Mouse (Mus musculus) R1 (cell line): ENCODE measurements around the gene Stim1.
"Not testable (repeated sequence)": the region's sequence is repeated elsewhere in the genome, so short reads cannot be mapped to it uniquely, and the experiment has no call there.

ENCODE experiments used
- DNase-seq: peaks from one replicate; pipeline ENCODE4 v3.0.0-alpha.2; 2018; ENCODE audit warnings: low read depth, low spot score

The Stim1 gene

DNA sequence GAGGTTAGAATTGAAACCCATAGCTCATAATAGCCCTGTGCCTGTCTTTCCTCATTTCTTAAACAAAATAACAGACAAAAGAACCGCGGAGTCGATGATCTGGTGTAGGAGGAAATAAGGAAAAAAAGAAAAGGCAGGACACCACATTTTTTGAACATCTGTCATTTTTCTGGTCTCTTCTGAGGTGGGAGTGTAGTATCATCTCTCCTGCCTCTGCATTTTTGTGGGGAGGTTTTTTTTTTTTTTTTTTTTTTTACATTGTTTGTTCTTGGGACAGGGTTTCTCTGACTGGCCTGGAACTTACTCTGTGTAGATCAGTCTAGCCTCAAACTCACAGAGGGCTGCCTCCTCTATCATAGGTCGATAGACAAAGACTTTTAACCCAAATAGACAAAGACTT, 174.8 kb downstream of the Stim1 start:
- DNase-seq: no peak

- no peak for DNase-seq
These were observed 176.7 kb downstream of the Stim1 start for GRCm38 (mm10) chr7:102444301-102444700.

DNA sequence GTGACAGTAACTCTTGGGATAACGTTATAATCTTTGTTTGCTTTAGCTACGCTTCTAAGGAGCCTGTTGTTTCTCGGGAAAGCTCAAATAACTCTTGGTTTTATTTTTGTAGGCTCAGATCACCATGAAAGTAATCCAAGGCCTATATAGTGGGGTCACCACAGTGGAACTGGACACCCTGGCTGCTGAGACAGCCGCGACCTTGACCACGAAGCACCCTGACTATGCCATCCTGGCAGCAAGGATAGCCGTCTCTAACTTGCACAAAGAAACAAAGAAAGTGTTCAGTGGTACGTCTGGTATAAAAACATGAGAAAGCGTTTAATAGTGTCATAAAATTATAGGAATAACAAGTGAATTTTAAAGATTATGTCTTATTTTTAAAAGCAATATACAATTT, 178.8 kb downstream of the Stim1 start:
- no peak for DNase-seq

- peak; percentile 24 for DNase-seq
These were observed 191.2 kb downstream of the Stim1 start for GRCm38 (mm10) chr7:102458618-102459380.

DNA sequence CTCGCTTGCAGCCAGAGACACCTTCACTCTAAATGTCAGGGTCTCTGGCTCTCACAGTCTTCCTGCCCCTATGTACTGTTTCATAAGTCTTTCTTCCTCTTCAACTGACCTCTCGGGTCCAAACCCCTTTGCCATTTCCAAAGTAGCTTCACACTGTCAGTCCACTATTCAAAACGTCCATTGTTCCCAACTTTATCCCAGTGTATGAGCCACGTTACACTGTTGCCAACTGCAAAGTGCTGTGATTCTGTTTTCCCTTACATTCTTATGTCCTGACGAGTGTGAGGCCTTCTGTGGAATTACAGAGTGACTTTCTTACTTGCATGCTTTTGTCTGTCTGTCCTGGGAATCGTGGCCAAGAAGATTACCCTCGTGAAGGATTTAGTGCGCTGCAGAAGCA, 200.0 kb downstream of the Stim1 start:
- DNase-seq: no peak

GRCm38 (mm10) chr7:102472675-102473074, 205.1 kb downstream of the Stim1 start:
- DNase-seq: no peak

- no peak for DNase-seq
These were observed 209.0 kb downstream of the Stim1 start for GRCm38 (mm10) chr7:102476601-102477000.

GRCm38 (mm10) chr7:102477377-102477776, 209.8 kb downstream of the Stim1 start:
- peak; percentile 46 for DNase-seq

DNA sequence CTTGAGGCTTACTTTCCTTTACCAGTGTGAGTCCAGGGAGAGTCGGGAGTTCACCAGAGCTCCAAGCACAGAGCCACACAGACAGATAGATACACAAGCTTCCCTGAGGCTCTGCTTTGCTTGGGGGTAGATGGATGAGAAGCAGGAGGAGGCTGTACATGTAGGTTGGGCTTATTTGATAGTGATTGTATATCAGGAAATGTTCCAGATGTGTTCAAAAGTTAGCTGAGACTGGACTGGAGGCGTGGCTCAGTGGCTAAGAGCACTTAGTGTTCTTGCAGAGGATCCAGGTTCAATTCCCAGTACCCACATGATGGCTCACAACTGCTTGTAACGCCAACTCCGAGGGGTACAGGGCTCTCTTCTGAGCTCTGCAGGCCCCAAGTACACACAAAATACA, 210.8 kb downstream of the Stim1 start:
- DNase-seq: no peak

DNA sequence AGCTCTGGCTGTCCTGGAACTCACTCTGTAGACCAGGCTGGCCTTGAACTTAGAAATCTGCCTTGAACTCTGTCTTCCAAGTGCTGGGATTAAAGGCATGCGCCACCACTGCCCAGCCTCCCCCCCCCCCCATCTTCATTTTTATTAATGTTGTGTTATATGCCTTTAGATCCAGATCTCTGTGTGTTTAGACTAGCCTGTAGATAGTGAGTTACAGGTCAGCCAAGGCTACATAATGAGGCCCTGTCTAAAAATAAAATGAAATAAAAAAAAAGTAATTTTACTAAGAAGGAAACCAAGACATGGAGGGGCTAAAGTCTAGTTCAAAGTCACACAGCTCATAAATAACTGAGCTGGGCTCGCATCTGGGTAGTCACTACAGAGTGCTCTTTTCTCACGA, 211.3 kb downstream of the Stim1 start:
- no peak for DNase-seq

GRCm38 (mm10) chr7:102479368-102480078, 211.9 kb downstream of the Stim1 start:
- DNase-seq: peak; percentile 72

GRCm38 (mm10) chr7:102480821-102481220, 213.2 kb downstream of the Stim1 start:
- DNase-seq: no peak

GRCm38 (mm10) chr7:102481579-102481978, 214.0 kb downstream of the Stim1 start, which contains the start of gene Olfr543:
Gene Olfr543 (minus strand): TSS chr7:102481679.
- no peak for DNase-seq

DNA sequence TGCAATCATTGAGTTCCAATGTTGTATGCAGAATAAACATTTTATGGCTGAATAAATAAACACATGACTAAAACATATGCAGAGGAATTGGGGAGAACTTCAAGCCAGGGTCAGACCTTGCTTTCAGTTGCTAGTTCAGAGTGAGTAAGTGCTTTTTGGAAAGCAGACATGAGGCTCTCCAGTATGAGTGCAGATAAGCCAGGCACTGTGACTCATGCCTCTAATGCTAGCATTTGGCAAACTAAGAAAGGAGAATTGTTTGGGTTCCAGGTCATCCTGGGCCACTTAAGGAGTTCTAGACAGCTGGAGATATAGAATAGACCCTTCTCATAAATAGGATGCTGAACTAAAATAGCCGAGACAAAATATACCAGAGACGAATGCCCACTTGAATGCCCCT, 216.1 kb downstream of the Stim1 start:
- DNase-seq: no peak

GRCm38 (mm10) chr7:102484766-102485165, 217.2 kb downstream of the Stim1 start:
- DNase-seq: not testable (repeated sequence)

DNA sequence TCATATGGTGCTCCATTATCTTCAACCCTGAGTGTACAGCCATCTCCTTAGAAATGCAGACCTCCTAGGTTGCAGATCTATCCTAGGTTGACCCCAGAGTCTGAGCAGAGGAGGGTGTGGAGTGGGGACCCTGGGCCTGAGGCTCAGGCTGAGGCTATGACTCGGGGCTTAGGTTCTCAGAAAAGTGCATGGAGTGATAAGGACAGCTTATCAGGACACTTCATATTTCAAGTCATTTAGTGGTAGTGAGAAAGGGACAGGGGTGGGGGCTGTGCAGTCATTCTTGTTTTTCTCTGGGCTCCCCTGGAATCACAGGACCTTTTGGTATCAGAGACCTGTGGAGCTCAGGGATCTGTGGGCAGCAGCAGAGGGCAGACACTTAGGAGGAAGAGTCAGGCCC, 218.5 kb downstream of the Stim1 start:
- no peak for DNase-seq
